Mouse (Mus musculus): ENCODE measurements around the gene Kcnq2.

- TF ChIP-seq CTCF (IDR thresholded peaks at IDR 0.05; ENCODE audit: low read depth) (peak; percentile 39), EP300 (IDR thresholded peaks at IDR 0.05; ENCODE audit: low read depth) (no peak)
Measured at GRCm38 (mm10) chr2:181032407-181032806, 102.7 kb downstream of the Kcnq2 start.

Measured in heart, postnatal 0 days (tissue).